In genomic region chr2:148045937-148046798, GRCm38 (mm10) we compare ENCODE assay signal across 8 mouse cellular contexts. TPM values are rescaled to one million over a fixed set of nuclear protein-coding genes. Genes with fewer than 3 reads are reported as not detected.
DNase-seq lines count a peak whose midpoint lies in the region; ATAC-seq and TF ChIP-seq lines count a peak whose summit lies in the region.

No protein-coding gene starts in this region.

- no peak overlapping the region for H3K27ac ChIP-seq in kidney, embryonic 14.5 days (ENCODE audit: low read depth, low read length)
- H3K27ac ChIP-seq in hindbrain, embryonic 12.5 days: no peak overlapping the region
- no peak overlapping the region for H3K27ac ChIP-seq in small intestine, adult 2 months (ENCODE audit: insufficient read depth, low read depth, low read length)

- peak overlapping the region; percentile 48 for H3K4me2 ChIP-seq in kidney, embryonic 14.5 days (replicated peaks; ENCODE audit: low read depth, low read length)
- peak overlapping the region; percentile 46 for H3K4me2 ChIP-seq in hindbrain, embryonic 12.5 days (replicated peaks)

- WGBS in kidney, embryonic 14.5 days: 1% methylated on average over 49 of the region's 65 CpGs
- WGBS in hindbrain, embryonic 12.5 days: under 1% methylated on average over 56 of the region's 65 CpGs
- WGBS in small intestine, adult 2 months: under 1% methylated on average over 63 of the region's 65 CpGs

- DNase-seq in kidney, postnatal 14 days: no peak
- DNase-seq in lung, adult 18-20 months: peak; percentile 79 to 83
- DNase-seq in cerebellum, adult 9-10 months: no peak
- no peak for DNase-seq in adipocyte (ENCODE audit: low spot score)
- no peak for DNase-seq in ovary, postnatal 14 days (ENCODE audit: low spot score)

- no peak overlapping the region for H3K9ac ChIP-seq in kidney, embryonic 14.5 days (ENCODE audit: low read depth, low read length)
- no peak overlapping the region for H3K9ac ChIP-seq in hindbrain, embryonic 12.5 days

- H3K4me3 ChIP-seq in kidney, embryonic 14.5 days (ENCODE audit: low read length): peak overlapping the region; percentile 40
- H3K4me3 ChIP-seq in hindbrain, embryonic 12.5 days: peak overlapping the region; percentile 25
- peak overlapping the region; percentile 62 for H3K4me3 ChIP-seq in small intestine, adult 2 months (ENCODE audit: low read depth, low read length)

- H3K36me3 ChIP-seq in kidney, embryonic 14.5 days (ENCODE audit: control insufficient read depth, insufficient read depth, low read length): no peaks in the 10 kb centered on the region
- no peaks in the 10 kb centered on the region for H3K36me3 ChIP-seq in hindbrain, embryonic 12.5 days
- no peaks in the 10 kb centered on the region for H3K36me3 ChIP-seq in small intestine, adult 2 months (ENCODE audit: control insufficient read depth, insufficient read depth, low read length)

- no peak for TF ChIP-seq CTCF in small intestine, adult 2 months (IDR thresholded peaks at IDR 0.05; ENCODE audit: extremely low read depth, insufficient read length, insufficient replicate concordance, low read depth, low read length)

- H3K27me3 ChIP-seq in kidney, embryonic 14.5 days (ENCODE audit: control insufficient read depth, insufficient read depth, low read length): peaks cover 97% of the 10 kb centered on the region
- peaks cover 99% of the 10 kb centered on the region for H3K27me3 ChIP-seq in hindbrain, embryonic 12.5 days
- H3K27me3 ChIP-seq in small intestine, adult 2 months (ENCODE audit: control insufficient read depth, insufficient read depth, low read length): peaks cover 48% of the 10 kb centered on the region

- TF ChIP-seq POLR2A in small intestine, adult 2 months (IDR thresholded peaks at IDR 0.05; ENCODE audit: low read depth, low read length): no peak

- ATAC-seq in kidney, embryonic 14.5 days (ENCODE audit: low FRiP score, low TSS enrichment): peak; percentile 63
- peak; percentile 37; the same call in 1 of the 2 replicates for ATAC-seq in hindbrain, embryonic 12.5 days (ENCODE audit: low FRiP score)

- no peaks in the 10 kb centered on the region for H3K9me3 ChIP-seq in kidney, embryonic 14.5 days (ENCODE audit: control insufficient read depth, low read length)
- no peaks in the 10 kb centered on the region for H3K9me3 ChIP-seq in hindbrain, embryonic 12.5 days (replicated peaks)

- no peaks in the 10 kb centered on the region; the same call in 1 of the 2 replicates for H3K4me1 ChIP-seq in kidney, embryonic 14.5 days (ENCODE audit: control insufficient read depth, insufficient read depth, low read length)
- H3K4me1 ChIP-seq in hindbrain, embryonic 12.5 days: peaks cover 8% of the 10 kb centered on the region
- peaks cover 15% of the 10 kb centered on the region; the same call in 1 of the 2 replicates for H3K4me1 ChIP-seq in small intestine, adult 2 months (ENCODE audit: control insufficient read depth, insufficient read depth, insufficient read length, low read length)

RNA-seq across cellular contexts. Expression of gene Foxa2, which starts 0.6 kb away (rescaled TPM):
- 0.16 TPM in 1 of 2 replicates, not detected in the other for polyA plus RNA-seq in kidney, embryonic 14.5 days (2014; fragmentation: Nextera tagmentation; extraction: Ambion mirVana)
- polyA plus RNA-seq in hindbrain, embryonic 12.5 days (2016; fragmentation: Nextera tagmentation; extraction: Ambion mirVana): 4.3 and 5.2 TPM in 2 replicates
- 16.6 and 19.6 TPM in 2 replicates for polyA plus RNA-seq in small intestine, adult 2 months (2012; rRNA removed)

Comparison
In these comparisons a context has a peak if more than half of its experiments do, and no peak if none do; other contexts are left out.
1. DNase-seq: peak in lung, adult 18-20 months (2 of 2); none in kidney, postnatal 14 days (single experiment), cerebellum, adult 9-10 months (single experiment), adipocyte (single experiment) and ovary, postnatal 14 days (single experiment).
2. Peak in every context shown above with its lines, with median percentiles within 50 percentile points of each other: H3K4me3 ChIP-seq.